Mouse (Mus musculus) hindbrain, embryonic 12.5 days (tissue): ENCODE data around the gene Gm20388. TPM values are rescaled to one million over a fixed set of nuclear protein-coding genes. Genes with fewer than 3 reads are reported as not detected.

Experiments
- ATAC-seq: fragments of 200-750 bp; cut with Nextera tagmentation; 2 replicates; pipeline ENCODE4 v1.8.0; 2017; ENCODE audit warnings: moderate TSS enrichment; ENCODE audit not compliant: low FRiP score
- H3K27ac ChIP-seq: fragments of 300-500 bp; sonication (generic); 2 replicates; pipeline ENCODE4 v1.5.1; 2016; ENCODE audit warnings: mild to moderate bottlenecking
- H3K27me3 ChIP-seq: fragments of 300-500 bp; sonication (generic); 2 replicates; pipeline ENCODE4 v1.6.1; 2016; ENCODE audit warnings: mild to moderate bottlenecking
- H3K36me3 ChIP-seq: fragments of 300-500 bp; sonication (generic); 2 replicates; pipeline ENCODE4 v1.6.1; 2016; ENCODE audit warnings: mild to moderate bottlenecking
- H3K4me1 ChIP-seq: fragments of 300-500 bp; sonication (generic); 2 replicates; pipeline ENCODE4 v1.6.1; 2016
- H3K4me2 ChIP-seq: fragments of 300-500 bp; sonication (generic); replicated peaks from 2 replicates; pipeline ENCODE4 v1.6.1; 2016; ENCODE audit warnings: mild to moderate bottlenecking
- H3K4me3 ChIP-seq: fragments of 300-500 bp; sonication (generic); 2 replicates; pipeline ENCODE4 v1.5.1; 2016; ENCODE audit warnings: mild to moderate bottlenecking
- H3K9ac ChIP-seq: fragments of 300-500 bp; sonication (generic); 2 replicates; pipeline ENCODE4 v1.6.1; 2016; ENCODE audit warnings: mild to moderate bottlenecking, moderate library complexity
- H3K9me3 ChIP-seq: fragments of 300-500 bp; sonication (generic); replicated peaks from 2 replicates; pipeline ENCODE4 v1.6.1; 2016; ENCODE audit warnings: mild to moderate bottlenecking
- WGBS: fragments of 180-500 bp; shearing (Covaris S2); methylation state at CpG from one replicate; pipeline ENCODE4 v1.1.7; 2016; 5-methylcytosine and 5-hydroxymethylcytosine counted together
- polyA plus RNA-seq: library from polyadenylated mRNA; unstranded; fragments of >200 nt; fragmentation: Nextera tagmentation; extraction: Ambion mirVana; gene quantifications from 2 replicates; pipeline ENCODE4 v1.2.1, GENCODE M21; 2016

Gm20388 gene
- polyA plus RNA-seq, 1 experiment from 2014 or later = not detected

GRCm38 (mm10) chr8:122475580-122476320 lies 2565.1 kb downstream of the Gm20388 start, which contains the start of the genes Rnf166 and Ctu2:
TSS of gene Rnf166 (minus strand) at chr8:122476064.
TSS of gene Ctu2 (plus strand) at chr8:122476143.
- Histone ChIP-seq H3K4me2 (peak within 1 kb of the TSS; percentile 96), H3K36me3 (peaks cover 36% of the 10 kb centered on the region), H3K9ac (peak within 1 kb of the TSS; percentile 97), H3K27me3 (no peaks in the 10 kb centered on the region), H3K4me1 (peaks cover 22% of the 10 kb centered on the region), H3K27ac (peak within 1 kb of the TSS; percentile 84), H3K4me3 (peak within 1 kb of the TSS; percentile 99), H3K9me3 (no peaks in the 10 kb centered on the region)
- WGBS = under 1% methylated on average over 92 of the region's 103 CpGs
- peak; percentile 93 for ATAC-seq

GRCm38 (mm10) chr8:122482448-122482847 lies 2571.8 kb downstream of the Gm20388 start:
- Histone ChIP-seq H3K4me1 (no peaks in the 10 kb centered on the region), H3K4me3 (no peak overlapping the region), H3K27ac (no peak overlapping the region), H3K4me2 (no peak overlapping the region), H3K36me3 (peaks cover 76% of the 10 kb centered on the region), H3K9me3 (no peaks in the 10 kb centered on the region), H3K9ac (no peak overlapping the region), H3K27me3 (no peaks in the 10 kb centered on the region)
- WGBS = 97% methylated on average over 8 of the region's 8 CpGs
- no peak for ATAC-seq

- Histone ChIP-seq H3K4me1 (no peaks in the 10 kb centered on the region), H3K36me3 (peaks cover 63% of the 10 kb centered on the region), H3K4me2 (no peak overlapping the region), H3K27ac (no peak overlapping the region), H3K27me3 (no peaks in the 10 kb centered on the region), H3K4me3 (no peak overlapping the region), H3K9ac (no peak overlapping the region), H3K9me3 (no peaks in the 10 kb centered on the region)
- no peak for ATAC-seq
- 97% methylated on average over 7 of the region's 7 CpGs for WGBS
Observed at GRCm38 (mm10) chr8:122483877-122484276, 2573.2 kb downstream of the Gm20388 start.

DNA sequence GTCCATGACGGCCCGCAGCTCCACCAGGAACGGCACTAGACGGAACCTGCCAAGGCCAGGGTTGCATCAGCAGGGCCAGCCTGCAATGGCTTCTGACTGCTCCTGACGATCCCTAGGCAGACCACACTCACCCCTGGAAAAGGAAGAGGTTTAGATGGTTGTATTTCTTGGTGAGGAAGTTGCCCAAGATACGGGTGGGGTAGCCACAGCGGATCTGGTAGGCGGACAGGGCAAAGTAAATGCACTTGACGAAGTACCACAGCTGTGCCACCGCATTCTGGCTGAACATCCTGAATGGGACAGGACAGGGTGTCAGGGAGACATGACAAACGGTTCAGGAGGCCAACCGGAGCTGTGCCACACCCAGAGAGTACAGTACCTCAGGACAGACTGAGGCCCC lies 2574.2 kb downstream of the Gm20388 start:
- Histone ChIP-seq H3K36me3 (peaks cover 54% of the 10 kb centered on the region), H3K9me3 (no peaks in the 10 kb centered on the region), H3K27me3 (no peaks in the 10 kb centered on the region), H3K4me3 (no peak overlapping the region), H3K27ac (no peak overlapping the region), H3K4me2 (no peak overlapping the region), H3K9ac (no peak overlapping the region), H3K4me1 (no peaks in the 10 kb centered on the region)
- ATAC-seq = no peak
- 88% methylated on average over 12 of the region's 12 CpGs for WGBS

DNA sequence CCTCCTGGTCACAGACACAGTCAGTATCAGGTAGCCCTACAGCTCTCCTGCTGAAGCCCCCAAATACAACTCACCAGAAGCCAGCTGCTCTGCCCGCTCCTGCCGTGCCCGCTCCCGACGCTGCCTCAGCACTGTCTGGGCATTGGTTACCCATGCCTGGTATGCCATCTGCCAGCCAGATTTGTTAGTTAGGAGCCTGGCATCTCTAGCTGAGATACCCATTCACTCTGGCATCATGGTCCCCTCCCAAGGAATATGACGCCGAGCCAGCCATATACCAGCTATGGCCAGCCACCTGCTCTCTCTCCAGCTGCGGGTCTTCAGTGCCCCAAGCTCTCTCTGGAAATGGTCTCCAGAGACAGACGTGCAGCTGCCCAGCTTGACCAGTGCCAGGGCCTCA lies 2577.7 kb downstream of the Gm20388 start:
- H3K4me3 ChIP-seq = no peak overlapping the region
- H3K9ac ChIP-seq = no peak overlapping the region
- H3K9me3 ChIP-seq = no peaks in the 10 kb centered on the region
- no peaks in the 10 kb centered on the region for H3K27me3 ChIP-seq
- H3K4me2 ChIP-seq = no peak overlapping the region
- H3K4me1 ChIP-seq = no peaks in the 10 kb centered on the region
- no peak overlapping the region for H3K27ac ChIP-seq
- ATAC-seq = no peak
- WGBS = 94% methylated on average over 9 of the region's 9 CpGs
- peaks cover 24% of the 10 kb centered on the region for H3K36me3 ChIP-seq

DNA sequence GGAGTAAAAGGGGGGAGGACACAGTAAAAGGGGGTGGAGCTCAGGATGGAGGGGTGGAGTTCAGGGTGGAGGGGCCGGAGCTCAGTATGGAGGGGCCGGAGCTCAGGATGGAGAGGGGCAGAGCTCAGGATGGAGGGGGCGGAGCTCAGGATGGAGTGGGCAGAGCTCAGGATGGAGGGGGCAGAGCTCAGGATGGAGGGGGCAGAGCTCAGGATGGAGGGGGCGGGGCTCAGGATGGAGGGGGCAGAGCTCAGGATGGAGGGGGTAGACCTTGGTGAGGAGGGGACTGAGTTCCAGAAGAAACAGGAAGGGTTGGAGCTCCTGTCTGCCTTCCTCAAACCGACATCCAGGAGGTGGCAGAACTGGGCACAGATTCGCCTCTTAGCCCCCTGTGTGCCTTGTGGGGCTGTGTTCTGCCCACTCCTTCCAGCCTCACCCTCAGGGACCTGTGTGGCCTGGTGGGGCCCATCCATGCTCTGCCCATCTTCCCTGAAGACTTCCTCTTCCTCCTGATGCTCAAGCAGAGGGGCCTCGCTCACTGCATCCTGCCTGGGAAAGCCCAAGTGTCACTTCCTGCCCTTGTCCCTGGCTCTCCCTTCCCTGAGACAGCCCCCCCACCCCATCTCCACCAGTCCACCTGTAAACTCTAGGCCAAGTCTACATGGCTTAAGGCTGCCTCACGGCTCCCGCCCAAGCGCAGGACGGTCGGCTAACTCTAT lies 2586.5 kb downstream of the Gm20388 start:
- H3K9me3 ChIP-seq = no peaks in the 10 kb centered on the region
- no peak overlapping the region for H3K9ac ChIP-seq
- H3K4me3 ChIP-seq = no peak overlapping the region
- no peak for ATAC-seq
- no peak overlapping the region for H3K27ac ChIP-seq
- H3K36me3 ChIP-seq = no peaks in the 10 kb centered on the region
- no peak overlapping the region for H3K4me2 ChIP-seq
- H3K4me1 ChIP-seq = no peaks in the 10 kb centered on the region
- 89% methylated on average over 11 of the region's 12 CpGs for WGBS
- no peaks in the 10 kb centered on the region for H3K27me3 ChIP-seq

DNA sequence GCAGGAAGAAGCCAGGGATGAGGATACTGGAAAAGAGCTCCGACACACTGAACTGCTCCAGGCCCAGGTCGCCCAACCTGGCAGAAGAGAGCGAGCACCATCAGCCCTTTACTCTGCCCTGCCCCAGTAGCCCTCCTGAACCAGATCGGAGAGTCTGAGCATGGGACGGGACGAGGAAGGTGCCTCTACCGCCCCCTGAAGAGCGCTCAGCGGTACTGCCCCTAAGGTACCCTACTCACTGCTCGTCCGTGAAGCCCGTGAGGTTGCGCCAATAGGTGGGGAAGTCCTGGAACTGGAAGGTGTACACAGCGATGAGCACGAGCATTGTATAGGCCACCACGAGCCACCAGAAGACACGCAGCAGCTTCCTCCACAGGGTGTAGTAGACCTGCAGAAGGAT lies 2587.3 kb downstream of the Gm20388 start:
- no peak for ATAC-seq
- no peaks in the 10 kb centered on the region for H3K4me1 ChIP-seq
- 73% methylated on average over 17 of the region's 17 CpGs for WGBS
- H3K27ac ChIP-seq = no peak overlapping the region
- no peak overlapping the region for H3K4me3 ChIP-seq
- no peak overlapping the region for H3K9ac ChIP-seq
- no peaks in the 10 kb centered on the region for H3K9me3 ChIP-seq
- no peaks in the 10 kb centered on the region for H3K27me3 ChIP-seq
- no peaks in the 10 kb centered on the region for H3K36me3 ChIP-seq
- H3K4me2 ChIP-seq = no peak overlapping the region

DNA sequence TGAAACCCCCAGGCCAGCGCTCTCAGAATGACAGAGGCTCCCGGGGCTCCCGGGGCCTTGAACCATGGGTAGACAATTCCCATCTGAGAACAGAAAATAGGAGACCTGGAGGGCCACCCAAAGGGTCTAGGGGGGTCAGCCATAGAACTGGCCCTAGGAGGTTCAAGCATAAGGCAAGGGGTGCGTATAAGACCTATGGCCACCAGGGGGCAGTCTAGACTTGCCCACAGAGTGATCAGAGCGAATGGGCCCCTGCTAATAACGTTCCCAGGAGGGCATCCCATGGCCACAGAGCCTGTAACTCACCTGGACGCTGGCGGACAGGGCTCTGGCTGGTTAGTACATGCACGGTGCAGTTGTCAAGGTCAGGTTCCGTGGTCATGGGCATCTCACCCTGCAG lies 2590.2 kb downstream of the Gm20388 start:
- Histone ChIP-seq H3K27ac (no peak overlapping the region), H3K9me3 (no peaks in the 10 kb centered on the region), H3K36me3 (no peaks in the 10 kb centered on the region), H3K4me1 (no peaks in the 10 kb centered on the region), H3K4me3 (no peak overlapping the region), H3K4me2 (no peak overlapping the region), H3K27me3 (no peaks in the 10 kb centered on the region), H3K9ac (no peak overlapping the region)
- ATAC-seq = peak; percentile 63
- 37% methylated on average over 10 of the region's 10 CpGs for WGBS

- Histone ChIP-seq H3K9ac (no peak overlapping the region), H3K4me1 (0 out of 2 replicates have a peak, but pooled peaks cover 4% of the 10 kb centered on the region), H3K27ac (no peak overlapping the region), H3K4me2 (no peak overlapping the region), H3K4me3 (no peak overlapping the region), H3K9me3 (no peaks in the 10 kb centered on the region), H3K36me3 (no peaks in the 10 kb centered on the region), H3K27me3 (no peaks in the 10 kb centered on the region)
- 72% methylated on average over 16 of the region's 16 CpGs for WGBS
- no peak for ATAC-seq
Observed at GRCm38 (mm10) chr8:122511552-122511951, 2600.9 kb downstream of the Gm20388 start.

- H3K27ac ChIP-seq = no peak overlapping the region
- no peaks in the 10 kb centered on the region for H3K36me3 ChIP-seq
- no peaks in the 10 kb centered on the region for H3K27me3 ChIP-seq
- H3K9me3 ChIP-seq = no peaks in the 10 kb centered on the region
- no peak overlapping the region for H3K4me2 ChIP-seq
- H3K4me1 ChIP-seq = peaks cover 7% of the 10 kb centered on the region
- H3K4me3 ChIP-seq = no peak overlapping the region
- WGBS = 77% methylated on average over 7 of the region's 7 CpGs
- ATAC-seq = no peak
- H3K9ac ChIP-seq = 0 out of 2 replicates have a peak overlapping the region, but pooled peaks have one; percentile 13
Observed at GRCm38 (mm10) chr8:122512392-122512791, 2601.8 kb downstream of the Gm20388 start.

GRCm38 (mm10) chr8:122515699-122516098 lies 2605.1 kb downstream of the Gm20388 start:
- Histone ChIP-seq H3K9me3 (no peaks in the 10 kb centered on the region), H3K36me3 (no peaks in the 10 kb centered on the region), H3K4me1 (peaks cover 23% of the 10 kb centered on the region)

GRCm38 (mm10) chr8:122517541-122518190 lies 2607.0 kb downstream of the Gm20388 start:
- no peaks in the 10 kb centered on the region for H3K36me3 ChIP-seq
- WGBS = 25% methylated on average over 6 of the region's 6 CpGs
- H3K4me2 ChIP-seq = no peak overlapping the region
- peaks cover 25% of the 10 kb centered on the region for H3K4me1 ChIP-seq
- ATAC-seq = no peak
- H3K9me3 ChIP-seq = no peaks in the 10 kb centered on the region
- H3K9ac ChIP-seq = no peak overlapping the region
- H3K4me3 ChIP-seq = no peak overlapping the region
- H3K27ac ChIP-seq = peak overlapping the region; percentile 46
- H3K27me3 ChIP-seq = no peaks in the 10 kb centered on the region

More at GRCm38 (mm10) chr8:122515699-122516098, 2605.1 kb downstream of the Gm20388 start:
- no peak overlapping the region for H3K27ac ChIP-seq
- ATAC-seq = no peak
- H3K9ac ChIP-seq = no peak overlapping the region
- no peaks in the 10 kb centered on the region for H3K27me3 ChIP-seq
- H3K4me3 ChIP-seq = no peak overlapping the region
- WGBS = 94% methylated on average over 14 of the region's 14 CpGs
- H3K4me2 ChIP-seq = no peak overlapping the region
